Mouse (Mus musculus): ENCODE measurements around the gene Serpinb7.

Gene Serpinb7

GRCm38 (mm10) chr1:107399355-107399754 lies at the start of gene Serpinb7:
Gene Serpinb7, plus strand, starts transcription at chr1:107399655.
- no peak for DNase-seq (ENCODE audit: low read depth, low spot score)

- no peak for DNase-seq (ENCODE audit: low read depth, low spot score)
Observed at GRCm38 (mm10) chr1:107350392-107350791, 49.1 kb upstream of the Serpinb7 start.

- no peak for DNase-seq (ENCODE audit: low read depth, low spot score)
Observed at GRCm38 (mm10) chr1:107351115-107351514, 48.3 kb upstream of the Serpinb7 start.

GRCm38 (mm10) chr1:107353046-107353445 lies 46.4 kb upstream of the Serpinb7 start:
- DNase-seq (ENCODE audit: low read depth, low spot score), result no peak

- DNase-seq (ENCODE audit: low read depth, low spot score), result no peak
Observed at GRCm38 (mm10) chr1:107360898-107361297, 38.6 kb upstream of the Serpinb7 start, which contains the start of gene Serpinb11. Gene Serpinb11, plus strand, starts transcription at chr1:107361198.

GRCm38 (mm10) chr1:107365973-107366372 lies 33.5 kb upstream of the Serpinb7 start:
- DNase-seq (ENCODE audit: low read depth, low spot score), result no peak

GRCm38 (mm10) chr1:107368944-107369343 lies 30.5 kb upstream of the Serpinb7 start:
- DNase-seq (ENCODE audit: low read depth, low spot score), result no peak

GRCm38 (mm10) chr1:107376952-107377351 lies 22.5 kb upstream of the Serpinb7 start:
- DNase-seq (ENCODE audit: low read depth, low spot score), result no peak

- no peak for DNase-seq (ENCODE audit: low read depth, low spot score)
Observed at GRCm38 (mm10) chr1:107378368-107378767, 21.1 kb upstream of the Serpinb7 start.

GRCm38 (mm10) chr1:107381491-107381890 lies 18.0 kb upstream of the Serpinb7 start:
- DNase-seq (ENCODE audit: low read depth, low spot score), result no peak

GRCm38 (mm10) chr1:107382404-107382803 lies 17.1 kb upstream of the Serpinb7 start:
- DNase-seq (ENCODE audit: low read depth, low spot score), result no peak

- DNase-seq (ENCODE audit: low read depth, low spot score), result no peak
Observed at GRCm38 (mm10) chr1:107384532-107384931, 14.9 kb upstream of the Serpinb7 start.

- no peak for DNase-seq (ENCODE audit: low read depth, low spot score)
Observed at GRCm38 (mm10) chr1:107389753-107390152, 9.7 kb upstream of the Serpinb7 start.

- no peak for DNase-seq (ENCODE audit: low read depth, low spot score)
Observed at GRCm38 (mm10) chr1:107397481-107397880, 2.0 kb upstream of the Serpinb7 start.

GRCm38 (mm10) chr1:107402082-107402481 lies 2.6 kb downstream of the Serpinb7 start:
- no peak for DNase-seq (ENCODE audit: low read depth, low spot score)

- DNase-seq (ENCODE audit: low read depth, low spot score), result no peak
Observed at GRCm38 (mm10) chr1:107414650-107415049, 15.2 kb downstream of the Serpinb7 start.

GRCm38 (mm10) chr1:107422487-107422886 lies 23.0 kb downstream of the Serpinb7 start:
- no peak for DNase-seq (ENCODE audit: low read depth, low spot score)

- DNase-seq (ENCODE audit: low read depth, low spot score), result no peak
Observed at GRCm38 (mm10) chr1:107431253-107431652, 31.8 kb downstream of the Serpinb7 start.

- no peak for DNase-seq (ENCODE audit: low read depth, low spot score)
Observed at GRCm38 (mm10) chr1:107435528-107435927, 36.1 kb downstream of the Serpinb7 start.

GRCm38 (mm10) chr1:107439462-107439861 lies 40.0 kb downstream of the Serpinb7 start:
- no peak for DNase-seq (ENCODE audit: low read depth, low spot score)

GRCm38 (mm10) chr1:107445352-107445751 lies 45.9 kb downstream of the Serpinb7 start:
- DNase-seq (ENCODE audit: low read depth, low spot score), result no peak

GRCm38 (mm10) chr1:107447228-107447931 lies 47.9 kb downstream of the Serpinb7 start:
- DNase-seq (ENCODE audit: low read depth, low spot score), result no peak

- no peak for DNase-seq (ENCODE audit: low read depth, low spot score)
Observed at GRCm38 (mm10) chr1:107479909-107480308, 80.5 kb downstream of the Serpinb7 start.

- peak; percentile 75 for DNase-seq (ENCODE audit: low read depth, low spot score)
Observed at GRCm38 (mm10) chr1:107481452-107481851, 82.0 kb downstream of the Serpinb7 start.

All from mesoderm, embryonic 11.5 days (tissue).